Mouse (Mus musculus): ENCODE measurements around the gene Fryl. TPM values are rescaled to one million over a fixed set of nuclear protein-coding genes. Genes with fewer than 3 reads are reported as not detected.

Fryl gene
- polyA plus RNA-seq, 1 experiment, result 27.6 TPM

GRCm38 (mm10) chr5:73103657-73104056 lies 152.8 kb downstream of the Fryl start:
- no peak for TF ChIP-seq GATA1 (IDR thresholded peaks at IDR 0.05; ENCODE audit: borderline replicate concordance, low read length)
- TF ChIP-seq FLI1 (IDR thresholded peaks at IDR 0.05; ENCODE audit: low read length), result no peak
- H3K4me1 ChIP-seq, result no peaks in the 10 kb centered on the region; the same call in 1 of the 2 replicates
- no peak overlapping the region for H3K4me3 ChIP-seq (replicated peaks)
- peaks cover 97% of the 10 kb centered on the region for H3K36me3 ChIP-seq (replicated peaks; ENCODE audit: low read length)
- H3K9me3 ChIP-seq, result no peaks in the 10 kb centered on the region
- H3K27me3 ChIP-seq (replicated peaks), result no peaks in the 10 kb centered on the region

DNA sequence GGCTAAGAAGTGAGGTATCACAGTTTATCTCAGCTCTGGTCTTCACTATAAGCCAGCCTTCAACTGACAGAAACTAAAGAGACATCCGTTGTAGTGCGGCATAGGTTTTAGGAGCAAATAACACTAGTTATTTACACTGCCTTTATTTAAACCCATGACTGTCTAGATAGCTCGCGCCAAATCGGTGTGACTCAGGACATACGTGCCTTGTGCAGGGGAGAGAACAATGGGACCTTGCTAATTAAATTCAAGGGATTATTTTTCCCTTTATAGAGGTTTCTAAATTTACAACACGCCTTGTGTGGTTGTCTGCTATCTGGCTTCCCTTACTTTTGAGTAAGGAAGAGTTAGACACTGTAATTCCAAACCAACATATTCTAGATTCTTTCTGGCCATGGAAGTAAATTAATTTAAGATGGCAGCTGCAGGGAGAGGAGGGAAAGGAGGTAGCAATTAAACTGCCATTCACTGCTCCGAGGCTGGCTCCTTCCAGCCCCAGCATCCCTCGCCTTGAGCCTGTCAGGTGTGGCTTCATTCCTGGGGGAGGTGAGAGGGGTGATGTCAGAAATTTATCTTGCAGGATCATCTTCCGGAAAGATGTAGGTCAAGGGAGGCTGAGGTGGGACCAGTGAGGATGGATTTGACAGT lies 154.0 kb downstream of the Fryl start:
- Histone ChIP-seq H3K9me3 (no peaks in the 10 kb centered on the region), H3K27me3 (replicated peaks) (no peaks in the 10 kb centered on the region), H3K36me3 (replicated peaks; ENCODE audit: low read length) (peaks cover 98% of the 10 kb centered on the region), H3K4me1 (no peaks in the 10 kb centered on the region; the same call in 1 of the 2 replicates), H3K4me3 (replicated peaks) (no peak overlapping the region)
- TF ChIP-seq GATA1 (IDR thresholded peaks at IDR 0.05; ENCODE audit: borderline replicate concordance, low read length) (no peak), FLI1 (IDR thresholded peaks at IDR 0.05; ENCODE audit: low read length) (no peak)

GRCm38 (mm10) chr5:73092236-73092635 lies 164.2 kb downstream of the Fryl start:
- Histone ChIP-seq H3K4me3 (replicated peaks) (no peak overlapping the region), H3K9me3 (no peaks in the 10 kb centered on the region), H3K4me1 (no peaks in the 10 kb centered on the region), H3K36me3 (replicated peaks; ENCODE audit: low read length) (peaks cover 100% of the 10 kb centered on the region), H3K27me3 (replicated peaks) (no peaks in the 10 kb centered on the region)
- TF ChIP-seq FLI1 (IDR thresholded peaks at IDR 0.05; ENCODE audit: low read length) (no peak), GATA1 (IDR thresholded peaks at IDR 0.05; ENCODE audit: borderline replicate concordance, low read length) (no peak)

DNA sequence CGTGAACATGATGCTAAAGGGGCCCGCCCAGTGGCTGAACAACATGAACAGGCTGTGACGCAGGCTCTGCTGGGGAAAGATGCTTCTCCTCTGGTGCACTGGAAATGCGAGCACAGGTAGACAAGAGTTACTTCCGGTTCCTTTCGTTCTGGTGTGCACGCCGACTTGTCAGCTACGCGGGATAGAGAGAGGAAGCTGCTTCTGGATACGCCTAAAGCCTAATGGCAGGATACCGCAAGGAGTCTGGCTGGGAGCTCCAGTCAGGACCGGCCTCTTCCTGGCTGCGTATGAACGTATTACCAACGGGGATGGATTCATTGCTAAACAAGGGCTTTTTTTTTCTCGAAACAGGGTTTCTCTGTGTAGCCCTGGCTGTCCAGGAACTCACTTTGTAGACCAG lies 167.3 kb downstream of the Fryl start:
- Histone ChIP-seq H3K36me3 (replicated peaks; ENCODE audit: low read length) (peaks cover 100% of the 10 kb centered on the region), H3K27me3 (replicated peaks) (no peaks in the 10 kb centered on the region), H3K4me1 (no peaks in the 10 kb centered on the region), H3K9me3 (no peaks in the 10 kb centered on the region), H3K4me3 (replicated peaks) (no peak overlapping the region)
- TF ChIP-seq FLI1 (IDR thresholded peaks at IDR 0.05; ENCODE audit: low read length), result no peak
- TF ChIP-seq GATA1 (IDR thresholded peaks at IDR 0.05; ENCODE audit: borderline replicate concordance, low read length), result no peak

DNA sequence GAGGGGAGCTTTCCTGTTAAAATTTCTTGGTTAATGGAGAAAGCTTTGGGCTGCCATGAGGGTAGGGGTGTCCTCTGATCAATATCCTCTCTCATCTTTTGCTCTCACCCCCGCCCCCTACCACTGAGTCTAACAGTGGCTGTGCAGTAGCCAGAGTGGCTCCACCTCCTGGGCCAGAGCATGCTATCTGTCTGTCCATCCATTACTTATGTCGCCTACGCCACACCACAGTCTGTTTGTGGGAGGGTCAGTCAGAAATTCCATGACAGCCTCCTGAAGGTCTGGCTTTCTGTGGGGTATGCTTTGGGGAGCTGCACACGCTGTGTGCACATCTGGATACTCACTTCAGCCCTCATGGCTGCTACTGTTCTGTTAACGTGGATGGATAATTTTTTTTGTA lies 174.9 kb downstream of the Fryl start:
- Histone ChIP-seq H3K27me3 (replicated peaks) (no peaks in the 10 kb centered on the region), H3K9me3 (no peaks in the 10 kb centered on the region), H3K36me3 (replicated peaks; ENCODE audit: low read length) (peaks cover 88% of the 10 kb centered on the region), H3K4me1 (no peaks in the 10 kb centered on the region), H3K4me3 (replicated peaks) (no peak overlapping the region)
- no peak for TF ChIP-seq FLI1 (IDR thresholded peaks at IDR 0.05; ENCODE audit: low read length)
- TF ChIP-seq GATA1 (IDR thresholded peaks at IDR 0.05; ENCODE audit: borderline replicate concordance, low read length), result no peak

- Histone ChIP-seq H3K4me3 (replicated peaks) (no peak overlapping the region), H3K36me3 (replicated peaks; ENCODE audit: low read length) (peaks cover 88% of the 10 kb centered on the region), H3K9me3 (no peaks in the 10 kb centered on the region), H3K4me1 (no peaks in the 10 kb centered on the region), H3K27me3 (replicated peaks) (no peaks in the 10 kb centered on the region)
- TF ChIP-seq FLI1 (IDR thresholded peaks at IDR 0.05; ENCODE audit: low read length), result no peak
- no peak for TF ChIP-seq GATA1 (IDR thresholded peaks at IDR 0.05; ENCODE audit: borderline replicate concordance, low read length)
These were observed 176.6 kb downstream of the Fryl start for GRCm38 (mm10) chr5:73079801-73080200.

DNA sequence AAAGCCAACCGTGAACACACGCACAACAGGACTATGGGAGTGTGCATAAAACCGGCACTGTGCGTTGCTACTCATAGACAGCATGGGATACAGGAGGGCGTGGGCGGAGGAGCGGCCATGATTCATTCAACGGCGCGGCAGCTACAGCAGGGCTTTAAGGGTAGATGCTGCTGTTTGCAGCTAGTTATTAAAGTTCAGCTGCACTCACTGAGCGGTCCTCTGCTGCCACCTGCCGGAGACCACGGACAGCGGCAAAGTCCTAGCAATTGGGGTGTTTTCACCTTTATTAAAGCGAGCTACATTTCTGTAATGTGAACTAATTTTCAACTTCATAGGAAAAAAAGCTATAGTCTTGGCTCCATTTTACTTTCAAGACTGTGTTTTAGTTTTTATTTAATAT lies 185.1 kb downstream of the Fryl start:
- TF ChIP-seq FLI1 (IDR thresholded peaks at IDR 0.05; ENCODE audit: low read length), result no peak
- no peak for TF ChIP-seq GATA1 (IDR thresholded peaks at IDR 0.05; ENCODE audit: borderline replicate concordance, low read length)
- no peak overlapping the region for H3K4me3 ChIP-seq (replicated peaks)
- H3K36me3 ChIP-seq (replicated peaks; ENCODE audit: low read length), result peaks cover 98% of the 10 kb centered on the region
- no peaks in the 10 kb centered on the region for H3K4me1 ChIP-seq
- no peaks in the 10 kb centered on the region for H3K9me3 ChIP-seq
- no peaks in the 10 kb centered on the region for H3K27me3 ChIP-seq (replicated peaks)

- TF ChIP-seq GATA1 (IDR thresholded peaks at IDR 0.05; ENCODE audit: borderline replicate concordance, low read length) (no peak), FLI1 (IDR thresholded peaks at IDR 0.05; ENCODE audit: low read length) (no peak)
- H3K9me3 ChIP-seq, result no peaks in the 10 kb centered on the region
- H3K27me3 ChIP-seq (replicated peaks), result no peaks in the 10 kb centered on the region
- H3K4me3 ChIP-seq (replicated peaks), result no peak overlapping the region
- no peaks in the 10 kb centered on the region for H3K4me1 ChIP-seq
- H3K36me3 ChIP-seq (replicated peaks; ENCODE audit: low read length), result peaks cover 97% of the 10 kb centered on the region
These were observed 189.5 kb downstream of the Fryl start for GRCm38 (mm10) chr5:73066946-73067345.

DNA sequence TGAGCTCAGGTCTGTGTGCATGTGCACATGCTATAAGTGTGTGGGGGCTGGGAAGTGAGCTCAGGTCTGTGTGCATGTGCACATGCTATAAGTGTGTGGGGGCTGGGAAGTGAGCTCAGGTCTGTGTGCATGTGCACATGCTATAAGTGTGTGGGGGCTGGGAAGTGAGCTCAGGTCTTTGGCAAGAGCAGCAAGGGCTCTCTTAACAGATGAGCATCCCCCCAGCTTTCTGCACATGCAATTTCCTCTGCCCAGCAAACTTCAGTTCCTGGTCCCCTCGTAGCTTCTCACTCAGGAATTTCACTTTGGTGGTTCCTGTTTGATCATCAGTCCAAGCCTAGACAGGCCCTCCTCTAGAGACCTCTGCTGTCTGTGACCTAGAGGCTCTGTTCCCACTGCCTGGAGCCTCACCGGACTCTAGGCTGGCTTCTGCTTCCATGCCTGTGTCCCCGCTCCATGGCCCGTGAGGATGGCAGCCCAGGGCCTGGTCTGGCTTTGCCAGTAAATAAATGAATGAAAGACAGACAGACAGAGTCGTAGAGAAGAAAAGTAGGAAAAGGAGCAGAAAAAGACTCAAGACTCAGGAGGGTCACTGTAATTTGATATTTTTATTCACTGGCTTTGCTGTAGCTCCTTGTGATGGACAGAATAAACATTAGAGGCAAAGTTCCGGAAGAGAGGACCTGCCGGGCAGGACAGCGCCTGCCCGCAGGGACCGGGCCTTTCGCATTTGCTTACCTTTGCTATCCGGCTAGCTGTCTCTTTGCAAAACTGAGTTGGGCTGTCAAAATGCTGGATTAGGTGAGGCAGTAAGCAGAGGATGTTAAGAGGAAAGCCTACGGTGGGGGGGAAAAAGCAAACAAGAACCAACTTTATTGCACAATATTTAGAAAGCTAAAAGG lies 192.4 kb downstream of the Fryl start:
- Histone ChIP-seq H3K4me1 (no peaks in the 10 kb centered on the region), H3K36me3 (replicated peaks; ENCODE audit: low read length) (peaks cover 96% of the 10 kb centered on the region), H3K27me3 (replicated peaks) (no peaks in the 10 kb centered on the region), H3K9me3 (no peaks in the 10 kb centered on the region), H3K4me3 (replicated peaks) (no peak overlapping the region)
- TF ChIP-seq GATA1 (IDR thresholded peaks at IDR 0.05; ENCODE audit: borderline replicate concordance, low read length), result no peak
- no peak for TF ChIP-seq FLI1 (IDR thresholded peaks at IDR 0.05; ENCODE audit: low read length)
